11 mouse cellular contexts compared by ENCODE assay signal in genomic region chrX:36804196-36804595, GRCm38 (mm10). TPM values are rescaled to one million over a fixed set of nuclear protein-coding genes. Genes with fewer than 3 reads are reported as not detected.
DNase-seq lines count a peak whose midpoint lies in the region; ATAC-seq and TF ChIP-seq lines count a peak whose summit lies in the region.
"Had no signal": no experiment of that assay in that cellular context is flagged by ENCODE, and none has a peak within 500 bp of the region (broad histone marks: within the 10 kb centered on the region; RNA-seq: fewer than 3 reads in every experiment).

No protein-coding gene starts in this region.

- no peaks in the 10 kb centered on the region for H3K27me3 ChIP-seq in intestine, embryonic 15.5 days (replicated peaks)
- no peaks in the 10 kb centered on the region for H3K27me3 ChIP-seq in midbrain, postnatal 0 days (ENCODE audit: insufficient read depth, low read length)

- no peaks in the 10 kb centered on the region for H3K9me3 ChIP-seq in intestine, embryonic 15.5 days
- no peaks in the 10 kb centered on the region for H3K9me3 ChIP-seq in midbrain, postnatal 0 days (ENCODE audit: low read length)

- no peak overlapping the region for H3K4me2 ChIP-seq in intestine, embryonic 15.5 days (replicated peaks)
- no peak overlapping the region for H3K4me2 ChIP-seq in midbrain, postnatal 0 days (ENCODE audit: low read depth, low read length, poor library complexity, severe bottlenecking)

- TF ChIP-seq POLR2A in bone marrow macrophage, adult 2 months (IDR thresholded peaks at IDR 0.05; ENCODE audit: borderline replicate concordance, low read depth, low read length) = no peak

- H3K9ac ChIP-seq in intestine, embryonic 15.5 days = no peak overlapping the region
- no peak overlapping the region for H3K9ac ChIP-seq in midbrain, postnatal 0 days (replicated peaks; ENCODE audit: low read length, poor library complexity, severe bottlenecking)
- H3K9ac ChIP-seq: liver, embryonic 14.5 days had no signal

- peak overlapping the region; percentile 66 for H3K27ac ChIP-seq in bone marrow macrophage, adult 2 months (ENCODE audit: insufficient read depth, low read depth, low read length)
- no peak overlapping the region for H3K27ac ChIP-seq in intestine, embryonic 15.5 days
- no peak overlapping the region for H3K27ac ChIP-seq in midbrain, postnatal 0 days (ENCODE audit: low read depth, low read length)
- H3K27ac ChIP-seq: liver, embryonic 14.5 days had no signal

- no peak overlapping the region for H3K4me3 ChIP-seq in bone marrow macrophage, adult 2 months (ENCODE audit: insufficient read depth, low read length)
- H3K4me3 ChIP-seq in intestine, embryonic 15.5 days (replicated peaks) = no peak overlapping the region
- no peak overlapping the region for H3K4me3 ChIP-seq in midbrain, postnatal 0 days (ENCODE audit: low read depth, low read length)

- DNase-seq in embryo, embryonic 11 days = peak; percentile 9
- DNase-seq in embryo, embryonic 9.5 days (ENCODE audit: extremely low spot score) = no peak
- DNase-seq in lung, postnatal 36 days = peak; percentile 73
- DNase-seq in midbrain, postnatal 0 days (ENCODE audit: low spot score) = no peak
- no peak for DNase-seq in left cerebral cortex, postnatal 36 days (ENCODE audit: low spot score in 2 of 2)
- no peak for DNase-seq in cerebellum, postnatal 14 days
- DNase-seq: cerebellum, postnatal 36 days had no signal

- intact Hi-C loops in left cerebral cortex, postnatal 36 days (cut with DNase I) = no loop called here

- WGBS in intestine, embryonic 15.5 days = 56% methylated on average over 5 of the region's 5 CpGs
- 82% methylated on average over 5 of the region's 5 CpGs for WGBS in midbrain, postnatal 0 days

- peaks cover 15% of the 10 kb centered on the region for H3K4me1 ChIP-seq in bone marrow macrophage, adult 2 months (ENCODE audit: control insufficient read depth, insufficient read depth, low read length)
- H3K4me1 ChIP-seq in intestine, embryonic 15.5 days (replicated peaks) = no peaks in the 10 kb centered on the region
- no peaks in the 10 kb centered on the region for H3K4me1 ChIP-seq in midbrain, postnatal 0 days (ENCODE audit: insufficient read depth, low read length)

- H3K36me3 ChIP-seq in intestine, embryonic 15.5 days = no peaks in the 10 kb centered on the region
- no peaks in the 10 kb centered on the region for H3K36me3 ChIP-seq in midbrain, postnatal 0 days (ENCODE audit: insufficient read depth, low read length)

- TF ChIP-seq CTCF in bone marrow macrophage, adult 2 months (IDR thresholded peaks at IDR 0.05; ENCODE audit: low read depth, low read length) = no peak
- TF ChIP-seq CTCF in midbrain, postnatal 0 days (IDR thresholded peaks at IDR 0.05) = no peak

- ATAC-seq in intestine, embryonic 15.5 days = peak; percentile 56
- ATAC-seq in midbrain, postnatal 0 days (ENCODE audit: low FRiP score) = no peak
- ATAC-seq: inflammation-experienced regulatory T-cells, adult 6 months had no signal

RNA-seq across cellular contexts. Expression of gene Slc25a5, which starts 8.7 kb away (rescaled TPM):
- 259 and 263 TPM in 2 replicates for polyA plus RNA-seq in bone marrow macrophage, adult 2 months (2012; ENCODE audit: insufficient read depth, insufficient read length, missing spikeins)
- 996 and 1,065 TPM in 2 replicates for polyA plus RNA-seq in intestine, embryonic 15.5 days (2015; fragmentation: Nextera tagmentation; extraction: Ambion mirVana)
- total RNA-seq in midbrain, postnatal 0 days (2014; rRNA removed) = 346 and 392 TPM in 2 replicates
- polyA plus RNA-seq in midbrain, postnatal 0 days (2015; fragmentation: Nextera tagmentation; extraction: Ambion mirVana) = 483 and 520 TPM in 2 replicates
- total RNA-seq in left cerebral cortex, postnatal 36 days (2021) = 100 to 1,000 TPM; 312 to 340 TPM

Comparison
In these comparisons a context has a peak if more than half of its experiments do, and no peak if none do; other contexts are left out.
1. DNase-seq: peak in embryo, embryonic 11 days (single experiment) and lung, postnatal 36 days (single experiment); none in embryo, embryonic 9.5 days (single experiment), midbrain, postnatal 0 days (single experiment), left cerebral cortex, postnatal 36 days (0 of 2) and cerebellum, postnatal 14 days (0 of 2).